Mouse (Mus musculus) MEL (cell line): ENCODE measurements at regions not wholly inside any gene's neighbourhood (a gene's known extent, or its start where the extent isn't known, plus 50 kb on each side); places are given as distances from the start of the nearest gene placed in this dataset.

Experiments
- DNase-seq: peaks from one replicate; pipeline ENCODE4 v3.0.0; 2011; ENCODE audit warnings: low read depth, low spot score
- H3K27ac ChIP-seq: 2 replicates; pipeline ENCODE4 v1.5.1; 2012; ENCODE audit warnings: low read depth, mild to moderate bottlenecking, control low read depth, low read length, moderate library complexity; ENCODE audit not compliant: control insufficient read depth
- H3K27me3 ChIP-seq, 2 experiments: fragments of 150-350 bp in 1 of 2; sonication (generic) in 1 of 2; 2 replicates each; pipeline ENCODE4 v1.6.1; 2012; ENCODE audit warnings: low read length in 2 of 2, mild to moderate bottlenecking in 2 of 2, improper control_type of control experiment in 1 of 2, moderate library complexity in 1 of 2; ENCODE audit not compliant: insufficient read depth in 2 of 2, control insufficient read depth in 1 of 2
- H3K36me3 ChIP-seq, 2 experiments: 2 replicates each; pipeline ENCODE4 v1.6.1; 2012 to 2014; ENCODE audit warnings: low read length in 2 of 2, improper control_type of control experiment in 1 of 2, inconsistent platforms in 1 of 2, mild to moderate bottlenecking in 1 of 2; ENCODE audit not compliant: insufficient read depth in 2 of 2, control insufficient read depth in 1 of 2
- H3K4me1 ChIP-seq, 2 experiments: fragments of 150-350 bp in 1 of 2; sonication (generic) in 1 of 2; 2 replicates each; pipeline ENCODE4 v1.6.1; 2012; ENCODE audit warnings: low read length in 2 of 2, improper control_type of control experiment in 1 of 2, mild to moderate bottlenecking in 1 of 2; ENCODE audit not compliant: insufficient read depth in 2 of 2, control insufficient read depth in 1 of 2
- H3K4me3 ChIP-seq, 2 experiments: fragments of 150-350 bp in 1 of 2; sonication (generic) in 1 of 2; 2 replicates each; pipeline ENCODE4 v1.5.1; 2012; ENCODE audit warnings: low read depth in 2 of 2, low read length in 2 of 2, mild to moderate bottlenecking in 2 of 2, moderate library complexity in 2 of 2, control low read depth in 1 of 2, improper control_type of control experiment in 1 of 2; ENCODE audit not compliant: control insufficient read depth in 1 of 2, insufficient read depth in 1 of 2
- H3K79me2 ChIP-seq: 2 replicates; pipeline ENCODE4 v1.6.1; 2012; ENCODE audit warnings: mild to moderate bottlenecking, low read length, moderate library complexity; ENCODE audit not compliant: control insufficient read depth, poor library complexity, insufficient read depth
- H3K9ac ChIP-seq: 2 replicates; pipeline ENCODE4 v1.6.1; 2012; ENCODE audit warnings: low read depth, mild to moderate bottlenecking, control low read depth, low read length, moderate library complexity; ENCODE audit not compliant: control insufficient read depth, poor library complexity, severe bottlenecking
- H3K9me3 ChIP-seq: fragments of 150-350 bp; sonication (generic); replicated peaks from 2 replicates; pipeline ENCODE4 v1.6.1; 2012; ENCODE audit warnings: mild to moderate bottlenecking, low read length, improper control_type of control experiment, moderate library complexity; ENCODE audit not compliant: insufficient read depth
- BHLHE40 ChIP-seq: IDR thresholded peaks from 2 replicates; pipeline ENCODE4 v1.6.1; 2012; ENCODE audit warnings: low read depth, mild to moderate bottlenecking, inconsistent platforms, low read length, improper control_type of control experiment, borderline replicate concordance
- CHD2 ChIP-seq: IDR thresholded peaks from 2 replicates; pipeline ENCODE4 v1.6.1; 2011; ENCODE audit warnings: low read length, improper control_type of control experiment
- CTCF ChIP-seq, 3 experiments: IDR thresholded peaks in 2 of 3; conservative IDR thresholded peaks in 1 of 3; 2 replicates each; pipeline ENCODE4 v1.5.1; 2011 to 2012; ENCODE audit warnings: low read length in 3 of 3, low read depth in 2 of 3, mild to moderate bottlenecking in 2 of 3, improper control_type of control experiment in 1 of 3, inconsistent platforms in 1 of 3, mixed read lengths in 1 of 3, moderate library complexity in 1 of 3; ENCODE audit not compliant: control insufficient read depth in 1 of 3, insufficient read depth in 1 of 3, poor library complexity in 1 of 3, severe bottlenecking in 1 of 3
- GABPA ChIP-seq: IDR thresholded peaks from 2 replicates; pipeline ENCODE4 v1.6.1; 2012; ENCODE audit warnings: low read depth, mild to moderate bottlenecking, inconsistent platforms, low read length, improper control_type of control experiment, moderate library complexity
- GATA1 ChIP-seq: IDR thresholded peaks from 2 replicates; pipeline ENCODE4 v1.6.1; 2011; ENCODE audit warnings: low read depth, low read length, improper control_type of control experiment
- HCFC1 ChIP-seq: IDR thresholded peaks from 2 replicates; pipeline ENCODE4 v1.6.1; 2012; ENCODE audit warnings: low read depth, mild to moderate bottlenecking, inconsistent platforms, low read length, improper control_type of control experiment, moderate library complexity
- KAT2A ChIP-seq: conservative IDR thresholded peaks from 2 replicates; pipeline ENCODE4 v1.6.1; 2012; ENCODE audit warnings: low read depth, low read length, improper control_type of control experiment, inconsistent platforms
- MAFK ChIP-seq: IDR thresholded peaks from 2 replicates; pipeline ENCODE4 v1.6.1; 2011; ENCODE audit warnings: low read depth, mild to moderate bottlenecking, low read length, improper control_type of control experiment, borderline replicate concordance
- MAX ChIP-seq: IDR thresholded peaks from 2 replicates; pipeline ENCODE4 v1.6.1; 2011; ENCODE audit warnings: low read length, improper control_type of control experiment
- MAZ ChIP-seq: IDR thresholded peaks from 2 replicates; pipeline ENCODE4 v1.6.1; 2012; ENCODE audit warnings: low read depth, mild to moderate bottlenecking, inconsistent platforms, low read length, improper control_type of control experiment
- MEF2A ChIP-seq: IDR thresholded peaks from 2 replicates; pipeline ENCODE4 v1.6.1; 2014; ENCODE audit warnings: low read depth, mild to moderate bottlenecking, inconsistent platforms, low read length, improper control_type of control experiment; ENCODE audit not compliant: poor library complexity, insufficient replicate concordance, severe bottlenecking; ENCODE audit errors: extremely low read depth
- MYB ChIP-seq: IDR thresholded peaks from 2 replicates; pipeline ENCODE4 v1.6.1; 2011; ENCODE audit warnings: mild to moderate bottlenecking, low read depth, low read length, improper control_type of control experiment
- MYC ChIP-seq: IDR thresholded peaks from 2 replicates; pipeline ENCODE4 v1.6.1; 2011; ENCODE audit warnings: low read depth, mild to moderate bottlenecking, low read length, improper control_type of control experiment, moderate library complexity
- NRF1 ChIP-seq: IDR thresholded peaks from 2 replicates; pipeline ENCODE4 v1.6.1; 2014; ENCODE audit warnings: low read depth, mild to moderate bottlenecking, inconsistent platforms, low read length, improper control_type of control experiment, moderate library complexity; ENCODE audit not compliant: poor library complexity, insufficient read depth, severe bottlenecking
- POLR2A ChIP-seq, 2 experiments: IDR thresholded peaks; 2 replicates each; pipeline ENCODE4 v1.6.1; 2011 to 2012; ENCODE audit warnings: low read length in 2 of 2, mild to moderate bottlenecking in 2 of 2, control low read depth in 1 of 2, improper control_type of control experiment in 1 of 2, low read depth in 1 of 2, moderate library complexity in 1 of 2; ENCODE audit not compliant: control insufficient read depth in 1 of 2, insufficient read depth in 1 of 2, poor library complexity in 1 of 2
- POLR2AphosphoS2 ChIP-seq: IDR thresholded peaks from 2 replicates; pipeline ENCODE4 v1.6.1; 2011; ENCODE audit warnings: low read length, improper control_type of control experiment
- SIN3A ChIP-seq: IDR thresholded peaks from 2 replicates; pipeline ENCODE4 v1.6.1; 2012; ENCODE audit warnings: low read length, improper control_type of control experiment, inconsistent platforms
- TBP ChIP-seq: IDR thresholded peaks from 2 replicates; pipeline ENCODE4 v1.8.0; 2011; ENCODE audit warnings: low read depth, low read length, improper control_type of control experiment
- UBTF ChIP-seq: IDR thresholded peaks from 2 replicates; pipeline ENCODE4 v1.6.1; 2012; ENCODE audit warnings: low read depth, mild to moderate bottlenecking, inconsistent platforms, low read length, improper control_type of control experiment, moderate library complexity, borderline replicate concordance; ENCODE audit not compliant: insufficient read depth
- ZC3H11A ChIP-seq: IDR thresholded peaks from 2 replicates; pipeline ENCODE4 v1.6.1; 2012; ENCODE audit warnings: low read depth, mild to moderate bottlenecking, inconsistent platforms, low read length, improper control_type of control experiment
- ZNF384 ChIP-seq: IDR thresholded peaks from 2 replicates; pipeline ENCODE4 v1.6.1; 2012; ENCODE audit warnings: low read depth, mild to moderate bottlenecking, inconsistent platforms, low read length, improper control_type of control experiment

DNA sequence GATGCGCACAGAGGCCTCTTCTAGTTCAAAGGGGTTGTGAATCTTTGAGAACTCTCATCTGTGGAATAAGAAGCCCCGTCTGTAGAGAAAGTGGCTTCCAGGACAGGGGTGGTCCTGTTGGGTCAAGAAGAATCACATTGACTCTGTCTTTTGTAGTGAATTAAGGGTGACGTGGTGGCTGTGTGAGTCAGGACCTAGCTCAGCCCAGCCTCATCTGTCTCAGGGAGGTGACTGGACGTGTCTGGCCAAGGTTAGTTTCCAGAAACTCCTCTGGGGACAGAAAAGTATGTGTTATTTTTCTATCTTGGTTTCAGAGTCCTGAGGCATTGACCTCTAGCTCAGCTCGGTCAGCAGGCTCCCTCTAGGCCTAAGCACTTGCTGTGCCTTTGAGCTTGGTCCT is 73.3 kb upstream of the Lep start:
- Histone ChIP-seq H3K9ac (no peak overlapping the region), H3K27ac (no peak overlapping the region), H3K4me3 (no peak overlapping the region), H3K9me3 (no peaks in the 10 kb centered on the region), H3K79me2 (no peaks in the 10 kb centered on the region), H3K27me3 (peaks cover 0 to 3% of the 10 kb centered on the region in 2 experiments; a peak in 2 of 4 replicates), H3K4me1 (peaks cover 0 to 8% of the 10 kb centered on the region in 2 experiments; a peak in 2 of 4 replicates), H3K36me3 (peaks cover 0 to 2% of the 10 kb centered on the region in 2 experiments; a peak in 1 of 4 replicates)
- no peak for DNase-seq
- TF ChIP-seq CTCF (IDR thresholded peaks at IDR 0.05 in 2 of 3, conservative IDR thresholded peaks at IDR 0.05 in 1 of 3; ENCODE audit: control insufficient read depth in 1 of 3, insufficient read depth in 1 of 3, low read depth in 2 of 3, low read length in 3 of 3, poor library complexity in 1 of 3, severe bottlenecking in 1 of 3): no peak
- TF ChIP-seq ZNF384: no peak
- no peak for TF ChIP-seq MYC
- no peak for TF ChIP-seq MAZ
- TF ChIP-seq POLR2A (IDR thresholded peaks at IDR 0.05; ENCODE audit: control insufficient read depth in 1 of 2, insufficient read depth in 1 of 2, low read depth in 1 of 2, low read length in 2 of 2, poor library complexity in 1 of 2): no peak
- no peak for TF ChIP-seq UBTF
- no peak for TF ChIP-seq TBP
- TF ChIP-seq KAT2A: no peak
- TF ChIP-seq NRF1: no peak
- TF ChIP-seq MAX: no peak
- no peak for TF ChIP-seq HCFC1
- TF ChIP-seq MEF2A: no peak
- no peak for TF ChIP-seq SIN3A
- TF ChIP-seq CHD2: no peak
- no peak for TF ChIP-seq MAFK
- no peak for TF ChIP-seq GABPA
- no peak for TF ChIP-seq POLR2AphosphoS2
- TF ChIP-seq ZC3H11A: no peak
- TF ChIP-seq MYB: no peak

DNA sequence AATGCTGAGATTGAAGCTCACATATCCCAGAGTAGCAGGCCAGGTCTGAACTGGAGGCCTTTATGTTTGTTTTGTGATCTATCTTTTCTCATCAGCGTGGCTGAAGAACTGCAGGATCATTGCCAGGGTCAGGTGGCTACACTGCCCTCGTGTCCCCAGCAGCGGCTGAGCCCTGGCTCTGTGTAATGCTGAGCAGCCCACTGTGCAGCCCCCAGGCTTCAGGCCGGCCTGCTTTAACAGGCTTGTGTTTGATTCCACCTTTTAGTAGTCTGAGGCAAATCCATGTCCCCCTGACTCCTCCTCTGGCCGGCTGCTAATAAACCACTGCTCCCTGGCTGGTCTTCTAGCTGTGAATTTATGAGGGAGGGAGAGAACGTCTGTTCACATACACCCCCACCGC is 72.6 kb upstream of the Lep start:
- Histone ChIP-seq H3K79me2 (no peaks in the 10 kb centered on the region), H3K27ac (no peak overlapping the region), H3K9ac (no peak overlapping the region), H3K4me3 (no peak overlapping the region), H3K9me3 (no peaks in the 10 kb centered on the region), H3K36me3 (peaks cover 0 to 2% of the 10 kb centered on the region in 2 experiments; a peak in 1 of 4 replicates), H3K4me1 (peaks cover 0 to 8% of the 10 kb centered on the region in 2 experiments; a peak in 2 of 4 replicates), H3K27me3 (peaks cover 0 to 3% of the 10 kb centered on the region in 2 experiments; a peak in 2 of 4 replicates)
- DNase-seq: no peak
- TF ChIP-seq SIN3A (no peak), MAFK (no peak), GATA1 (no peak), CHD2 (no peak), BHLHE40 (no peak), CTCF (IDR thresholded peaks at IDR 0.05 in 2 of 3, conservative IDR thresholded peaks at IDR 0.05 in 1 of 3; ENCODE audit: control insufficient read depth in 1 of 3, insufficient read depth in 1 of 3, low read depth in 2 of 3, low read length in 3 of 3, poor library complexity in 1 of 3, severe bottlenecking in 1 of 3) (no peak), TBP (no peak), MEF2A (no peak), MYB (no peak)
- TF ChIP-seq, all 39 proteins: peak for 0
